Mouse (Mus musculus) lung, postnatal 10 days (tissue): ENCODE results near the gene Cop1.

ENCODE experiments used
- DNase-seq: peaks from one replicate; pipeline ENCODE4 v3.0.0; 2021

The Cop1 gene

DNA sequence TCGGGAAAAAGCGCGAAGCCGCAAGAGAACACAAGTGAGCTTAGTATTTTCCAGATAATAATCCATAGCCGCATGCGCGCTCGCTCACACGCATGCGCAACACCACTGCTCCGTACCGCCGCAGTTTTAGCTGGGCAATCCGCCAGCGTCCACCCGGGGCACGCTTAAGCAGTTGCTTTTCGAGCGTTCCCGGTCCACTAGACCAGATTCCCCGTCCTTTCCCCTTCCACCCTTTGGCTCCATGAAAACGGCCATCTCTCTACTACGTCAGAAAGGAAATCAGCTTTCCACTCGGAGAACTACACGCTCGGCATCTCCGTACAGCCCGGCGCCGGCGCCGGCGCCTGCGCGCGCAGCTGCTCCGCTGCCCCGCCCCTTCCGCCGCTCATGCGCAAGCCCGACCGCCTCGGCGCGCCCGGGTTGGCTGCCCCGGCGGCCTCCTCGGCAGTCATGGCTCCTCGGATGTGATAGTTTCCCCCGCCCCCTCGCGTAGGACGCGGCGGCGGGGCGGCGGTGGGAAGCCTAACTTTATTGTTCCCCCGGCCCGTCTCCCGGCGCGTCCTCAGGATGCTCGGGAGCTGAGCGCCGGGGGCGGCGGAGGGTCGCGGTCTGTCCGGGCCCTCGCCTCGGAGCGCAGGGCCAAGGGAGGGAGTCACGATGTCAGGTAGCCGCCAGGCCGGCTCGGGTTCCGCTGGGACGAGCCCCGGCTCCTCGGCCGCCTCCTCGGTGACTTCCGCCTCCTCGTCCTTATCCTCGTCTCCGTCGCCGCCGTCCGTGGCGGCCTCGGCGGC is at the start of gene Cop1:
Cop1 (plus strand) TSS at position 540 of the 791 bp plus-strand sequence.
- peak; percentile 94 for DNase-seq

DNA sequence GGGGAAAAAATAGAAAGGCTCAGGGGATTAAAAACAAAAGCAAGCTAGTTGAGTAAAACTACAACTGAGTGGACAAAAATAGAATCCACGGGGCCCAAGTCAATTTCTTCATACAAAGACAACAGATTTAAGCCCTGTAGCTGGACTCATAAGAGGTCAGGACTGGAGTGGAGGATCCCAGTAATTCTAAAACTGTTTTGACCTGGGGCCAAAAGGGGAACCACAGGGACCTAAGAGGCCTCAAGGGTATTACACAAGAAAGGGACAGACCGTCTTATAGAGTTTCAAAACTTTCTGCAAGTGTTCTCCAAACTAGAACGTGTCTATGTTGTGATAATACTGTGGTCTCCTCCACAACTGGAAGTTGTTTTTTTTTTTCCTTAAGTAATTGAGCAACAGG is 45.4 kb upstream of the Cop1 start:
- peak; percentile 9 for DNase-seq

DNA sequence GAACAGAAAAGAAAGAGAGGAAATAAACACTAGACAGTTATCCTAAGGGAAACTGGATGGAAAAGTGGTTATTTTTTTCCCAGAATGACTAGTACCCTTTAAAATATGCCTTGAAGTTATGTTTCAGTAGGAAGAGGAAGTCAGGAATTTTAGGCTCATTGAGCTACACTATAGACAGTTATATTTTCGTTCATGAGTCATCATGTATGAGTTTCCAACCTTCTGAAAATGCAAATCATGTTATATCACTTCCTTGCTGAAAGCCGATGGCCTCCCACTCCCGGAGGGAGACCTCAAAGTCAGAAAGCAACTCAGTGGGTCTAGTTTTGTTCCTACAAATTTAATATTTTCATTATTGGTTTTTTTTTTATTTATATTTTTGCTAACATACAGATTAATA is 33.5 kb upstream of the Cop1 start:
- DNase-seq, result no peak

DNA sequence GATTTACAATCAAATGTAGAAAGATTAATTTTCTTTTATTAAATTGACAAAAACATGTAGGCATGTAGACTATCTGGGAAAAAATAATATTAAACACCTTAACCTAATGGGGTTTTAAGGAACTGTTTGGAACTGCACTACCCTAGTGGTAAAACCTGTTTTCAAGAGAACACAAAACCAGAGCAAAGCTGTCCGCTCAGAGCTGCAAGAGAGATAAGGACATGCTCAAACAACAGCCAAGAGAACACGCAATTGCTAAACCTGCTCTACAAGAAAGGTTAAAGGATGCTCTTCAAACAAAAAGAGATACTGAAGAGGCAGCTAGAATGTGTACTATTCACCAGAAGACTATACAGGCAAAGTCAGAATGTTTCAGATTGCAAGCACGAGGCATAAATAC is 32.5 kb upstream of the Cop1 start:
- DNase-seq, result no peak

DNA sequence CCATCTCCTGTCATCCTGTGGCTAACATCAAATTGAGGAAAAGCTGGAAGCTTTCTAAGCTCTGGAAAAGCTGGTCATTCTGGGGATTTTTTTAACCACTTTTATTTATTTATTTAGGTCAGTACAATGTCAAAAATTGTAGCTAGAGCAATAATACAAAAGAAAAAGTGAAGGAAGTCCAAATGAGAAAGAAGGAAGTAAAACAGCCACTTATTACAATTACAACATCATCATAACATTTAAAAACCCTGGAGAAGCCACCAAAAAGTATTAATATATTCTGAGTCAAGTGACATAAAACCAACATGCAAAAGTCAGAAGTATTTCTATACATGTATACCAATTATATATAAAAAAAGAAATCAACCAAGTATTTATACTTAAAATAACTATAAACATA is 30.9 kb upstream of the Cop1 start:
- no peak for DNase-seq

DNA sequence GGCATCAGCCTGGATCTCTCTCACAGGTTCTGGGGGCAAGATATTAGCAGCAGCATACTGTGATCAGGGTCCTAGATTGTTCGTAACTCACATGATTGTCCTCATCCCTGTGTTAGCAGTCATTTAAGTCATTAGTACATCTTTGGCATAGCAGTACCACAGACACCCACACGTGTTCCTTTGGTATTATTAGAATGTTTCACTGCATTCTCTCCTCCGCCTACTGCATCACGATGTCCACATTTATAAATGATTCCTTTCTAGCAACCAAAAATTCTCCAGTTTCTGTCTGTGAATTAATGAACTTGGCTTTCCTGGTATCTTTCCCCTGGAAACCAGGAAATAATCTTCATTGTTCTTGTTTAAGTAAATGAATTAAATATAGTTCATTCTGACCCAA is 20.4 kb upstream of the Cop1 start:
- DNase-seq, result no peak

DNA sequence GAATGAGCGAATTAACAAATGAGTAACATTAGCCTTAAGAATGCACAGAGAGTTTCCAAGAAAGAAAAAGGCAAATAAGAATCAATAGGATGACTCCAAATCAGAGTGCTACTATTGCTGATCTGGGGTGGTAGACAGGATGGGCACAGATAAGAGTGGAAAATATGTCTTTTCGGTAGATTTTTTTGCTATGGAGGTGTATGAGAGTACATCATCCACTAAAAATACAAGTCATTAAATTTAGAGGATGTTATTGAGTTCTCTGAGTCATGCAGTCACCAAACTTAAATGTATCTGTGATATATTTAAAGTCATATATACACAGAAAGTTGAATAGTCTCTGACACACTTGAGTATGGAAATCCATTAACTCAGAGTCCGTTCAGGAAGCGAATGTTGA is 14.7 kb upstream of the Cop1 start:
- no peak for DNase-seq

DNA sequence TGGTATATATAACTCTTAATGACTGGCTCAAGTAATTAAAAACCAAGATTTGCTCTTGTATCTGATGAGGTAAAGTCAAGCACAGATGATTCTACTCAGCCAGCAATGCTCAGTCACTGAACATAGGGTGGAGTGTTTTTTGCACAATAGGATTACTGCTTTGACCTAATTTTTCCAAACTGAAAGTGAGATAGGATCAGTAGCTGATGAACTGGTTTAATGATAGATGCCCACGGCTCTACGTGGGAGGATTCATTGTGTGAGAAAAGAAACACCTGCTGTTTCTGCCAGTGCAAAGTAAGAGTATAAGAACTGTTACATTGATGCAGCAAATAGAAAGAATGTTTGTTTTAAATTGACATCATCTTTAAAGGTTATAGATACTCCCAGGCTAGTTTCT is 10.1 kb upstream of the Cop1 start:
- no peak for DNase-seq

DNA sequence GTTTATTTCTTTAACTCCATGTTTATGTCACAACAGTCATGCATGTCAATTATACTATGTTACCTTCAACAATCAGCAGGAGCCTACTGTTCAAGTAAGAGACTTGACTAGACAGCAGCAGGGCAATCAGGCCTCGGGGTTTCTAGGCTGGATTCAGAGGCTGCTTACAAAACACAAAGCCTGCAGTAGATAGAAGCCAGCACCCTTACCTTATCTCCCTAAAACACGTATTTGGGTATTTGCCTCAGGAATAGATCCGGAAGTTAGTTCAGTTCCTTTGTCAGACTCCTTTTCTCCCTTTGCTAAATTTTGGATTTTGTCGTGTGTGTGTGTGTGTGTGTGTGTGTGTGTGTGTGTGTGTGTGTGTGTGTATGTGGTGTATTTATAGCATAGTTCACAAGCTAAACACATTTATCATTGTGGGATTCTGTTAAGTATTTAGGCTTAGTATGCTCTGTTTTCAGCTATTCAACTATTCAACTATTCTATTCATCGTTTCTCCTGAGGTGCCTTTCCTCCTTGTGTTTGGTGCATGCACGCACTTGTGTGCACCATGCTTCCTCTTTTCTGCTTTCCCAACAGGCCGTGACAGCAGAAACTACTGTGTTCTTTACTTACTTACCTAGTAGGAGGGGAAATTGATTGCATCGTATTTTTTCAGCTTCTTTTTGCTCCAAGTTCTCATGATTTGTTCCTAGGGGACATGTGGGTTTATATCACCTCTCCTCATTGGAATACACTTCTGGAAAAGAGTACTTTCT is 6.9 kb upstream of the Cop1 start:
- no peak for DNase-seq

DNA sequence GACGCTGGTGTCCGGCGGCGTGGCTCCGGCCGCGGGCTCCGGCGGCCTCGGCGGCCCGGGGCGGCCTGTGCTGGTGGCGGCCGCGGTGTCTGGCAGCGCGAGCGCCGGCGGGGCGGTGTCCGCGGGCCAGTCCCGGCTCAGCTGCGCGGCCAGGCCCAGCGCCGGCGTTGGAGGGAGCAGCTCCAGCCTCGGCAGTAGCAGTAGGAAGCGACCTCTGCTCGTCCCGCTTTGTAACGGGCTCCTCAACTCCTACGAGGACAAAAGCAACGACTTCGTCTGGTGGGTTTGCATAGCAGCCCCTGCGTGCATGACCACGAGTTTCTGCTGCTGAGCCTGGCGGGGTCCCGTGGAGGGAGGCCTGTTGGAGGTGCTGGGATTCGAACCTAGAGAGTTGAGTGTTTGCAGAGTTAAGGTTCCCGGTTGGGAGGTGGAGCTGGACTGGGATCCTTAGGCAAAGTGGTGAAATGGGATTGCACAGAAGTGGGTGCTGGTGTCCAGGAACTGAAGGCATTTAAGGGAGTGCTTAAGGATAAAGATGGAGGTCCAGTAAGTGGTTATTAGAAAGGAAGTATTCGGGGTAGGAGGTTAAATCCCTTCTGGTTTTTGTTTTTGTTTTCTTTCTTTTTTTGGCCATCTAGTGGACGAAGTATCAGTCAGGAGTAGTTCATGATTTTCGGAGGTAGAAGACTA is 597 bp downstream of the Cop1 start:
- peak; percentile 52 for DNase-seq

DNA sequence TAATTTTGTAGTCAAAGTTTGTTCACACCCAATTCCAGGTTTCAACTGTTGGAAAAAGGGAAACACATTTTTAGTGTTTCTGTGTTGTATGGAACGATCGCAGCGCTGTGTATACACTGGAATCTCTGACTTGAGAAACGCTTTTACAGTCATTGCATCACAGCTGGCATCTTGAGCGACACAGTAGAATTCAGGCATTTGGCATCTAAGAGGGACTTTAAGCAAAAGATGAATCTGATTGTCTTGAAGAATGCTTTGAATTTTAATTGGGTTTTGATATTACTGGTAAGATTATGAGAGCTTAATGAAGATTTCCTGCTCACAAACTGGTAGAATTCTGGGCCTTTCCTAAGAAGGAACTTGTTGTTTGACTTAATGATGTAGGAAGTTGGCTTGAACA is 1.3 kb downstream of the Cop1 start:
- peak; percentile 10 for DNase-seq

DNA sequence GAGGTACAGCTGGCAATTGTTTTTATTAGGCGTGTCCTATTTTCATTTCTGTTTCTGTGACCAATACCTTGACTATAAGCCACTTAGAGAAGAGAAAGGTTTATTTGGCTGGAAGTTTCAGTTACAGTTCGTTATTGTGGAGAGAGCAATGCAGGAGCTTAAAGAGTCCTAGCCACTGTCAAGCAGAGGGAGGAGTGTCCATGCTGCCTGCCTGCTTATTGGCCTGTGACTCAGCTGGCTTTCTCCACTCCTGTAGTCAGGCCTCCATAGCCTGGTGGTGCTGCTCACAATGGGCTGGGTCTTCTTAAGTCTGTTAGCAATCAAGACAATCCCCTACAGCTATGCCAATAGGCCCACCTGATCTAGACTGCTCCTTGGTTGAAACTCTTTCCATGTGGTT is 2.4 kb downstream of the Cop1 start:
- DNase-seq, result no peak

DNA sequence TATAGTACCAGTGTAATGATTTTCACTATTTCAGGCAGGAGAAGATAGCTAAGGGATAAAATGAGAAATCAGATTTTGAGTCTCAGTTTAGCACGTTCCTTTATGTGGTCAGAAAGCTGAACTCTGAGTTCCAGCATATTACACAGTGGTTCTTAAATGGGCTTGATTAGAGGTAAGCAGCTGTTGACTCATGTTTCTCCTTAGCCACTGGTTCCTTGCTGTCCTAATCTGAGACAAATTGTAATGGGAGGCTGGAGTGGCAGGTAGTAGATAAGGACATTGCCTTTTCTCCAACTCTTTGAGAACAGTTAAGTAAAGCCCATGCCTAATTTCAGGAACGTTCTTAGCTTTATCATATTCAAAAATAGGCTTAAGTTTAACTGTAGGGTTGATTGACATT is 3.6 kb downstream of the Cop1 start:
- no peak for DNase-seq

DNA sequence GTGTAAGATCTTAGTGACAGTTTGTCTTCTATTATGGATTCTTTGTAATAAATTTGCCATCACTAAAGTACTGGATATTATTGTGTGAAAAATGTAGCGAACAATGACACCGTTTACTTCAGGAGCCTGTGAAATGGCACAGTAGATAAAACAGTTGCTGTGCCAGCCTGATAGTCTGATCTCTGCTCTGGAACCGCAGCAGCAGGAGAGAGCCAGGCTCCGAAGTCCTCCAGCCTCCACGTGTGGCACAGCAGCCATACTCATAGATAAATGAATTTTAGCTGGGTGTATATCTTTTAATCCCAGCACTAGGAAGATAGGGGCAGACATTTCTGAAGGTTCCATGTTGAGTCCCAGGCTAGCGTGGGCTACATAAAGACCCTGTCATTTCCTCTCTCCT is 6.0 kb downstream of the Cop1 start:
- DNase-seq, result no peak

DNA sequence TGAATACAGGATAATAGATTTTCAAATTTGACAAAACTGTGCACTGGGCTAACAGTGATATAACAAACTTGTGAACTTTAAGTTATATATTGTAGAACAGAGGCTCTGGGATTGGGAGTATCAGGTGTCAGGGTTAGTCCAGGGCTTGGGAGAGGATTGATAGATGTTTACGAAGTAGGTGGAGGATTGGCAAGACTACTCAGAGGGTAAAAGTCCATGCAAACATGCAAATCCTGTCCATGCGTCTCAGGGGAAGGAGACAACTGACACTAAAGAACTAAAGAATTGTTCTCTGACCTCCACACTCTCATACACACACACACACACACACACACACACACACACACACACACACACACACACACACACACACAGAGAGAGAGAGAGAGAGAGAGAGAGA is 18.2 kb downstream of the Cop1 start:
- no peak for DNase-seq

DNA sequence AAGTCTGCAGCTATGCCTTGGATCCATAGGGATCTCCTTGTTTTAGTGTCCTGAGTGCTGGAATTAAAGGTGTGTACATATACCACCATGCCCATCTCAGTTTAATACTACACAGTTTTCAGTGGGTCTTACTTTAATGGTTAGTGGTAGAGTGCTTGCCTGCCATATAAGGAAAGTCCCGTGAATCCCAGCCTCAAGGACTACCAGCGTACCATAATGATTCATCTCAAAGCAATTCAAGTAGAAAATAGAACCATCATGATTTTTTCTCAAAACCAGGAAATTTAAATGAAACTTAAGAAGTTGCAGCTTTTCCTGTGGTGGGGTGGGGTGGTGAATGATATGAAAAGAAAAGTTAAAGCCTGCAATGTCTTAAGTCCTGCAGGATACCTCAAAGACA is 21.0 kb downstream of the Cop1 start:
- DNase-seq, result no peak

DNA sequence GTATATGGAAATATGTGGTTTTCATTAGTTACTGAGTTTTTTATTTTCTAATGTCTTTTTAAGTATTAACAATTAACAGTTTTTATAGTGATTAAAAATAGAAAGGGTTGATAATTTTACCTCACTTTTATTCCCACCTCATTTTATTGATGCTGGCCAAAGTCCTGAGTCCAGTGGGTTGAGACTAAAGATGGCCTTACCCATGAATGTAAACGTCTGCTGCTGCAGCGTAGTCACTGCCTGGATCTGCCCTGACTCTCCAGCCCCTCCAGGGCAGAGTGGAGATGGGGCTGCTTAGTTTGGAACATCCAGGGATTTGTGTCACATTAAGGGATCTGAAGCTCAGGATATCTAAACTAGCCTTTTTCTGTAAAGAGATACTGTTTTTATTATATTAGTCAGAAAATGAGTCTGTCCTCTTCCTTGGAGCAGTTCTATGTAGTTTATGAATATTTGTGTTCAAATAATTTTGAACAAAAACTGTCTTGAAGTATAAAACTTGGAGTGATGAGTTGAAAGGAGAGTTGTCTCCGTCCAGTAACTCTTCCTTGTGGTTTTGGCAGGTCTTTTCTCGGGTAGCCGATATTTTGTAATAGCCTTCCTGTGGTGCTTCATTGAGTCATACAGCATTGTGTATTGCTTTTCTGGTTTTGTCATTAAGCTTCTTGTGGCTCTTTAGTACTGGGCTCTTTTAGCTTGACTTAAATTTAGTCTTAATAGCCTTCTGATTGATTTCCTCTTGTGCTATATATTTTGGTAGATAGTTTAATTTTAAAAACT is 23.0 kb downstream of the Cop1 start:
- DNase-seq, result no peak

DNA sequence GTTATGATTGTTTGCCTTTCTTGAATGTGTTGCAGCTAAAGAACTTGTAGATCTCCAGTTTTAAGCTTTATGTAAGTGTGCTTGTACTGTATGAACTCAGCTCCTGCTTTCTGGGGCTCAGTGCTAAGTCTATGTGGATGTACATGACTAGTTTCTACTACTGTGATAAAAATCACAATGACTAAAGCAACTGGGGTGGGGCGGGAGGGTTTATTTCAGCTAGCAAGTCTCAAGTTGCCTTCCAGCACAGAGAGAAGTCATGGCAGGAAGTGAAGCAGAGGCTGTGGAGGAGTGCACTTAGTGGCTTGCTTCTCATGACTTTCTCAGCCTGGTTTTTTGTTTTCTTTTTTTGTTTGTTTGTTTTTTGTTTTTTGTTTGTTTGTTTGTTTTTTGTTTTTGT is 24.4 kb downstream of the Cop1 start:
- DNase-seq, result no peak

DNA sequence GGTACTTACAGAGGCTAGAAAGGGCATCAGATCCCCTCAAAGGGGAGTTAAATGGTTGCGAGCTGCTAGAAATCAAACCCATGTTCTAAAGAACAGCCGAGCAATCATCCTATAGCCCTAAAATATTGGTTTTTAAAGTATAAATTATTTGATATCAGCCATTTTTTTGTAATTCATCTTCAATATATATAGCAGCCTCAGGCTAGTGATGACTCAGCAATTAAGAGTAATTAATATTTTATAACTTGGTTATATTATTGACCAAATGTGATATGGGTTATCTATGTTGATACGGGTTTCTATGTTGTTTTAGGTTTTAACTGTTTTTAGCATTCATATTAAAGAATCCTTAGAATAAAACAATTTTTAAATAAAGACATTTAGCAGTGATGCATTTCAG is 31.7 kb downstream of the Cop1 start:
- no peak for DNase-seq

DNA sequence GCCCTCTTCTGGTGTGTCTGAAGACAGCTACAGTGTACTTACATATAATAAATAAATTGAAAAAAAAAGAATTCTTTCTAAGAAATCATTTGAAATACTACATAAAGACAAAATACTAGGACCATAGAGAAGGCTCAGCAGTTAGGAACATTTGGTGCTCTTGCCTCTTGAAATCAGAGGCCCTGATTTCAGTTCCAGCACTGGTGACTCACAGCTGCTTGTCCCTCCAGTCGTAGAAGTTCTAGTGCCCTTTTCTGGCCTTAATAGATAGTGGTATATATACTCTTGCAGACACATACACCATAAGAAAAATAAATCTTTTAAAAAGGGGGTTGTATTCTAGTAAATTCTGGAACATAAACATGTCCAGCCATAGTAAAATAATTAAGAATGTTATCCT is 48.0 kb downstream of the Cop1 start:
- no peak for DNase-seq

DNA sequence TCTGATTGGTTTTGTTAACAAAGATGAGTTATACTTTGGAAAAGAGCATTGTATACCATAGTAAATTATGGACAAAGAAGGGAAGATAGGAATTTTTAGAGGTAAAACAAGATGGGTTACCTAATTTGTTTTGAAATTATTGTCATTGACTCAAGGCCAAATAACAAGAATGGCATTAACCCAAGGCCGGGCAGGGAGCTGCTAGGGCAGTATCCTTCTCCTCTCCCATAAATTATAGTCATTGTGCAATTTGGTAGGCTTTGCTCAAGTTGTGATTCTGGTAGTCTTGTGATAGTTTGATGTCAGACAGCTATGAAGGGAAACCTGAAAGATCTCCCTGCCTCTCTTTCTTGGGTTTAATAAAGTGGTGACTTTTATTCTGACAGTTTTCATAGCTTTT is 49.7 kb downstream of the Cop1 start:
- no peak for DNase-seq

DNA sequence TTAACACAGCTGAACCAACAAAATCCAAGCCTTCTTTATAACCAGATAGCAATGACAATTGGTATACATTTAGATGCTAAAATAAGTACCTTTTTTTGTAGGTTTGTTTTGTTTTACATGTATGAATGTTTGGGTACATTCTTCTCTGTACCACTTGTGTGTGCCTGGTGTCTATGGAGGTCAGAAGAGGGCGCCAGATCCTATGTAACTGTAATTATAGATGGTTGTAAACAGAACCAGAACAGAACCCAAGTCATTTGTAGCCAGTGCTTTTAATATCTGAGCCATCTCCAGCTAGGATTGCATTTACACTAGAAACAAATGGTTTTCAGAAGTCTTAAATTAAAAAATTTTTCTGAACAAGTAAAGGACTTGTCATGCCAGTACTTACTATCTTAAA is 54.7 kb downstream of the Cop1 start:
- peak; percentile 5 for DNase-seq

DNA sequence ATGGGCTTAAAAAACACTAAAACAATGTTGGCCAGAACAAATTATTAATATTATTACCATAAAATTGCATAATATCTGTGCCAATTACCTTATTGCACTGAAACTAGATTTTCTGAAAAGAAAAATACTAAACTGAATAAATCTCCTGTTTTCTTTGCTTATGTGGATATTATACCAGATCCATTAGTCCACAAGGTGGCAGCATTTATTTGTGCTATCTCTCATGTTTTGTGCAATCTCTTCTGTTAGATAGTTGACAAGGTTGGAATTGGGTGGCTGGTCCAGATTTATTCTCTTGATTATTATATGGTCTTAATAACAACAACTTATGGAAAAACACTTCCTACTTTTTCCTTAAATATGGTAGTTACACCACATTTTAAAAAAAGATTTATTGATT is 58.1 kb downstream of the Cop1 start:
- DNase-seq, result peak; percentile 27
